Mouse (Mus musculus) MEL (cell line): ENCODE data around the gene Ssr2. TPM values are rescaled to one million over a fixed set of nuclear protein-coding genes. Genes with fewer than 3 reads are reported as not detected.

Experiments used
- DNase-seq: peaks from one replicate; pipeline ENCODE4 v3.0.0; 2011; ENCODE audit warnings: low read depth, low spot score
- H3K27ac ChIP-seq: 2 replicates; pipeline ENCODE4 v1.5.1; 2012; ENCODE audit warnings: low read depth, mild to moderate bottlenecking, control low read depth, low read length, moderate library complexity; ENCODE audit not compliant: control insufficient read depth
- H3K27me3 ChIP-seq, 2 experiments: fragments of 150-350 bp in 1 of 2; sonication (generic) in 1 of 2; 2 replicates each; pipeline ENCODE4 v1.6.1; 2012; ENCODE audit warnings: low read length in 2 of 2, mild to moderate bottlenecking in 2 of 2, improper control_type of control experiment in 1 of 2, moderate library complexity in 1 of 2; ENCODE audit not compliant: insufficient read depth in 2 of 2, control insufficient read depth in 1 of 2
- H3K36me3 ChIP-seq, 2 experiments: 2 replicates each; pipeline ENCODE4 v1.6.1; 2012 to 2014; ENCODE audit warnings: low read length in 2 of 2, improper control_type of control experiment in 1 of 2, inconsistent platforms in 1 of 2, mild to moderate bottlenecking in 1 of 2; ENCODE audit not compliant: insufficient read depth in 2 of 2, control insufficient read depth in 1 of 2
- H3K4me1 ChIP-seq, 2 experiments: fragments of 150-350 bp in 1 of 2; sonication (generic) in 1 of 2; 2 replicates each; pipeline ENCODE4 v1.6.1; 2012; ENCODE audit warnings: low read length in 2 of 2, improper control_type of control experiment in 1 of 2, mild to moderate bottlenecking in 1 of 2; ENCODE audit not compliant: insufficient read depth in 2 of 2, control insufficient read depth in 1 of 2
- H3K4me3 ChIP-seq, 2 experiments: fragments of 150-350 bp in 1 of 2; sonication (generic) in 1 of 2; 2 replicates each; pipeline ENCODE4 v1.5.1; 2012; ENCODE audit warnings: low read depth in 2 of 2, low read length in 2 of 2, mild to moderate bottlenecking in 2 of 2, moderate library complexity in 2 of 2, control low read depth in 1 of 2, improper control_type of control experiment in 1 of 2; ENCODE audit not compliant: control insufficient read depth in 1 of 2, insufficient read depth in 1 of 2
- H3K79me2 ChIP-seq: 2 replicates; pipeline ENCODE4 v1.6.1; 2012; ENCODE audit warnings: mild to moderate bottlenecking, low read length, moderate library complexity; ENCODE audit not compliant: control insufficient read depth, poor library complexity, insufficient read depth
- H3K9ac ChIP-seq: 2 replicates; pipeline ENCODE4 v1.6.1; 2012; ENCODE audit warnings: low read depth, mild to moderate bottlenecking, control low read depth, low read length, moderate library complexity; ENCODE audit not compliant: control insufficient read depth, poor library complexity, severe bottlenecking
- H3K9me3 ChIP-seq: fragments of 150-350 bp; sonication (generic); replicated peaks from 2 replicates; pipeline ENCODE4 v1.6.1; 2012; ENCODE audit warnings: mild to moderate bottlenecking, low read length, improper control_type of control experiment, moderate library complexity; ENCODE audit not compliant: insufficient read depth
- CHD1 ChIP-seq: IDR thresholded peaks from 2 replicates; pipeline ENCODE4 v1.6.1; 2012; ENCODE audit warnings: low read depth, mild to moderate bottlenecking, inconsistent platforms, low read length, improper control_type of control experiment
- CHD2 ChIP-seq: IDR thresholded peaks from 2 replicates; pipeline ENCODE4 v1.6.1; 2011; ENCODE audit warnings: low read length, improper control_type of control experiment
- CTCF ChIP-seq, 3 experiments: IDR thresholded peaks in 2 of 3; conservative IDR thresholded peaks in 1 of 3; 2 replicates each; pipeline ENCODE4 v1.5.1; 2011 to 2012; ENCODE audit warnings: low read length in 3 of 3, low read depth in 2 of 3, mild to moderate bottlenecking in 2 of 3, improper control_type of control experiment in 1 of 3, inconsistent platforms in 1 of 3, mixed read lengths in 1 of 3, moderate library complexity in 1 of 3; ENCODE audit not compliant: control insufficient read depth in 1 of 3, insufficient read depth in 1 of 3, poor library complexity in 1 of 3, severe bottlenecking in 1 of 3
- E2F4 ChIP-seq: IDR thresholded peaks from 2 replicates; pipeline ENCODE4 v1.6.1; 2011; ENCODE audit warnings: low read depth, low read length, improper control_type of control experiment, borderline replicate concordance
- ELF1 ChIP-seq: IDR thresholded peaks from 2 replicates; pipeline ENCODE4 v1.6.1; 2014; ENCODE audit warnings: low read depth, mild to moderate bottlenecking, inconsistent platforms, low read length, improper control_type of control experiment, moderate library complexity
- EP300 ChIP-seq, 2 experiments: IDR thresholded peaks; 2 replicates each; pipeline ENCODE4 v1.6.1; 2011; ENCODE audit warnings: improper control_type of control experiment in 2 of 2, low read length in 2 of 2, low read depth in 1 of 2, mild to moderate bottlenecking in 1 of 2
- ETS1 ChIP-seq: IDR thresholded peaks from 2 replicates; pipeline ENCODE4 v1.6.1; 2012; ENCODE audit warnings: low read depth, mild to moderate bottlenecking, inconsistent platforms, low read length, improper control_type of control experiment, moderate library complexity
- GABPA ChIP-seq: IDR thresholded peaks from 2 replicates; pipeline ENCODE4 v1.6.1; 2012; ENCODE audit warnings: low read depth, mild to moderate bottlenecking, inconsistent platforms, low read length, improper control_type of control experiment, moderate library complexity
- GATA1 ChIP-seq: IDR thresholded peaks from 2 replicates; pipeline ENCODE4 v1.6.1; 2011; ENCODE audit warnings: low read depth, low read length, improper control_type of control experiment
- HCFC1 ChIP-seq: IDR thresholded peaks from 2 replicates; pipeline ENCODE4 v1.6.1; 2012; ENCODE audit warnings: low read depth, mild to moderate bottlenecking, inconsistent platforms, low read length, improper control_type of control experiment, moderate library complexity
- JUND ChIP-seq: IDR thresholded peaks from 2 replicates; pipeline ENCODE4 v1.6.1; 2011; ENCODE audit warnings: low read depth, mild to moderate bottlenecking, improper control_type of control experiment, low read length
- KAT2A ChIP-seq: conservative IDR thresholded peaks from 2 replicates; pipeline ENCODE4 v1.6.1; 2012; ENCODE audit warnings: low read depth, low read length, improper control_type of control experiment, inconsistent platforms
- MAFK ChIP-seq: IDR thresholded peaks from 2 replicates; pipeline ENCODE4 v1.6.1; 2011; ENCODE audit warnings: low read depth, mild to moderate bottlenecking, low read length, improper control_type of control experiment, borderline replicate concordance
- MAZ ChIP-seq: IDR thresholded peaks from 2 replicates; pipeline ENCODE4 v1.6.1; 2012; ENCODE audit warnings: low read depth, mild to moderate bottlenecking, inconsistent platforms, low read length, improper control_type of control experiment
- MEF2A ChIP-seq: IDR thresholded peaks from 2 replicates; pipeline ENCODE4 v1.6.1; 2014; ENCODE audit warnings: low read depth, mild to moderate bottlenecking, inconsistent platforms, low read length, improper control_type of control experiment; ENCODE audit not compliant: poor library complexity, insufficient replicate concordance, severe bottlenecking; ENCODE audit errors: extremely low read depth
- MXI1 ChIP-seq: IDR thresholded peaks from 2 replicates; pipeline ENCODE4 v1.6.1; 2011; ENCODE audit warnings: mild to moderate bottlenecking, low read depth, low read length, improper control_type of control experiment
- MYB ChIP-seq: IDR thresholded peaks from 2 replicates; pipeline ENCODE4 v1.6.1; 2011; ENCODE audit warnings: mild to moderate bottlenecking, low read depth, low read length, improper control_type of control experiment
- NELFE ChIP-seq: IDR thresholded peaks from 2 replicates; pipeline ENCODE4 v1.6.1; 2011; ENCODE audit warnings: low read depth, low read length, improper control_type of control experiment
- NRF1 ChIP-seq: IDR thresholded peaks from 2 replicates; pipeline ENCODE4 v1.6.1; 2014; ENCODE audit warnings: low read depth, mild to moderate bottlenecking, inconsistent platforms, low read length, improper control_type of control experiment, moderate library complexity; ENCODE audit not compliant: poor library complexity, insufficient read depth, severe bottlenecking
- POLR2AphosphoS2 ChIP-seq: IDR thresholded peaks from 2 replicates; pipeline ENCODE4 v1.6.1; 2011; ENCODE audit warnings: low read length, improper control_type of control experiment
- RAD21 ChIP-seq: IDR thresholded peaks from 2 replicates; pipeline ENCODE4 v1.6.1; 2011; ENCODE audit warnings: mild to moderate bottlenecking, low read depth, low read length, improper control_type of control experiment
- RCOR1 ChIP-seq: IDR thresholded peaks from 2 replicates; pipeline ENCODE4 v1.6.1; 2012; ENCODE audit warnings: low read depth, mild to moderate bottlenecking, inconsistent platforms, low read length, improper control_type of control experiment
- SIN3A ChIP-seq: IDR thresholded peaks from 2 replicates; pipeline ENCODE4 v1.6.1; 2012; ENCODE audit warnings: low read length, improper control_type of control experiment, inconsistent platforms
- SMC3 ChIP-seq: IDR thresholded peaks from 2 replicates; pipeline ENCODE4 v1.6.1; 2011; ENCODE audit warnings: low read depth, low read length, improper control_type of control experiment
- TAL1 ChIP-seq: IDR thresholded peaks from 2 replicates; pipeline ENCODE4 v1.6.1; 2012; ENCODE audit warnings: mild to moderate bottlenecking, inconsistent platforms, low read length, moderate library complexity, mixed read lengths
- TBP ChIP-seq: IDR thresholded peaks from 2 replicates; pipeline ENCODE4 v1.8.0; 2011; ENCODE audit warnings: low read depth, low read length, improper control_type of control experiment
- TCF12 ChIP-seq: IDR thresholded peaks from 2 replicates; pipeline ENCODE4 v1.6.1; 2014; ENCODE audit warnings: low read depth, mild to moderate bottlenecking, inconsistent platforms, low read length, improper control_type of control experiment, moderate library complexity
- UBTF ChIP-seq: IDR thresholded peaks from 2 replicates; pipeline ENCODE4 v1.6.1; 2012; ENCODE audit warnings: low read depth, mild to moderate bottlenecking, inconsistent platforms, low read length, improper control_type of control experiment, moderate library complexity, borderline replicate concordance; ENCODE audit not compliant: insufficient read depth
- USF1 ChIP-seq: IDR thresholded peaks from 2 replicates; pipeline ENCODE4 v1.6.1; 2014; ENCODE audit warnings: low read depth, mild to moderate bottlenecking, inconsistent platforms, low read length, improper control_type of control experiment, moderate library complexity
- USF2 ChIP-seq, 2 experiments: IDR thresholded peaks; 2 replicates each; pipeline ENCODE4 v1.6.1; 2011 to 2012; ENCODE audit warnings: improper control_type of control experiment in 2 of 2, low read length in 2 of 2, borderline replicate concordance in 1 of 2, inconsistent platforms in 1 of 2, low read depth in 1 of 2, mild to moderate bottlenecking in 1 of 2; ENCODE audit not compliant: insufficient read depth in 1 of 2
- ZC3H11A ChIP-seq: IDR thresholded peaks from 2 replicates; pipeline ENCODE4 v1.6.1; 2012; ENCODE audit warnings: low read depth, mild to moderate bottlenecking, inconsistent platforms, low read length, improper control_type of control experiment
- ZKSCAN1 ChIP-seq: IDR thresholded peaks from 2 replicates; pipeline ENCODE4 v1.6.1; 2012; ENCODE audit warnings: low read depth, mild to moderate bottlenecking, inconsistent platforms, low read length, improper control_type of control experiment, moderate library complexity
- ZMIZ1 ChIP-seq: IDR thresholded peaks from 2 replicates; pipeline ENCODE4 v1.6.1; 2012; ENCODE audit warnings: low read depth, mild to moderate bottlenecking, inconsistent platforms, low read length, improper control_type of control experiment, moderate library complexity
- ZNF384 ChIP-seq: IDR thresholded peaks from 2 replicates; pipeline ENCODE4 v1.6.1; 2012; ENCODE audit warnings: low read depth, mild to moderate bottlenecking, inconsistent platforms, low read length, improper control_type of control experiment
- polyA plus RNA-seq, 2 experiments: library from polyadenylated mRNA; stranded (reverse) in 1 of 2; unstranded in 1 of 2; fragments of >175 nt in 1 of 2; fragments of >200 nt in 1 of 2; gene quantifications; 2 replicates each; pipeline versions ENCODE4 v1.2.1 to v1.2.4; 2012; ENCODE audit warnings: low replicate concordance in 2 of 2, low read depth in 1 of 2; ENCODE audit not compliant: insufficient read length in 2 of 2, insufficient read depth in 1 of 2, missing spikeins in 1 of 2
- total RNA-seq: library from RNA; depleted of rRNA; stranded (reverse); fragments of 300-350 nt; gene quantifications from 2 replicates; pipeline ENCODE4 v1.2.3, GENCODE M21; 2012

The Ssr2 gene
- total and polyA plus RNA-seq, 3 experiments, result 176 to 706 (median 594) TPM

- peaks cover 12% of the 10 kb centered on the region for H3K79me2 ChIP-seq
- peak overlapping the region; percentile 80 for H3K9ac ChIP-seq
- DNase-seq, result peak; percentile 93
- no peaks in the 10 kb centered on the region for H3K27me3 ChIP-seq
- peaks cover 0 to 13% of the 10 kb centered on the region in 2 experiments; a peak in 2 of 4 replicates for H3K36me3 ChIP-seq
- peak overlapping the region; percentile 41 for H3K27ac ChIP-seq
- H3K4me3 ChIP-seq, result peak overlapping the region; percentile 75 to 91
- peaks cover 9 to 20% of the 10 kb centered on the region in 2 experiments for H3K4me1 ChIP-seq
- no peaks in the 10 kb centered on the region for H3K9me3 ChIP-seq
- peak in 1 of 2 experiments; percentile 31; a peak in 2 of 4 replicates for TF ChIP-seq EP300 (IDR thresholded peaks at IDR 0.05; ENCODE audit: low read depth in 1 of 2, low read length in 2 of 2)
- TF ChIP-seq KAT2A, result peak; percentile 93
- no peak for TF ChIP-seq TAL1
- no peak for TF ChIP-seq ZNF384
- TF ChIP-seq RAD21, result no peak
- peak; percentile 98 for TF ChIP-seq HCFC1
- peak; percentile 100 for TF ChIP-seq MAZ
- TF ChIP-seq ELF1, result peak; percentile 82
- TF ChIP-seq USF1, result 0 out of 2 replicates have a peak, but pooled peaks have one; percentile 43
- TF ChIP-seq TBP, result peak; percentile 41; the same call in 1 of the 2 replicates
- no peak for TF ChIP-seq JUND
- no peak for TF ChIP-seq UBTF
- TF ChIP-seq E2F4, result peak; percentile 79; the same call in 1 of the 2 replicates
- TF ChIP-seq ZMIZ1, result peak; percentile 75
- TF ChIP-seq RCOR1, result no peak
- peak; percentile 57; the same call in 1 of the 2 replicates for TF ChIP-seq TCF12
- peak; percentile 99 for TF ChIP-seq MXI1
- no peak for TF ChIP-seq SMC3
- peak; percentile 78; the same call in 1 of the 2 replicates for TF ChIP-seq CHD1
- peak; percentile 35; the same call in 1 of the 2 replicates for TF ChIP-seq NRF1
- TF ChIP-seq ETS1, result peak; percentile 54
- peak; percentile 58 for TF ChIP-seq NELFE
- peak; percentile 53; the same call in 1 of the 2 replicates for TF ChIP-seq POLR2AphosphoS2
- no peak for TF ChIP-seq GATA1
- 0 out of 2 replicates have a peak, but pooled peaks have one; percentile 10 for TF ChIP-seq GABPA
- TF ChIP-seq ZC3H11A, result no peak
- no peak for TF ChIP-seq USF2 (IDR thresholded peaks at IDR 0.05; ENCODE audit: borderline replicate concordance in 1 of 2, insufficient read depth in 1 of 2, low read depth in 1 of 2, low read length in 2 of 2)
- TF ChIP-seq SIN3A, result peak; percentile 99
- no peak for TF ChIP-seq MEF2A
- no peak for TF ChIP-seq MAFK
- TF ChIP-seq CHD2, result peak; percentile 53
- no peak for TF ChIP-seq MYB
- no peak; a peak in 1 of 6 replicates for TF ChIP-seq CTCF (IDR thresholded peaks at IDR 0.05 in 2 of 3, conservative IDR thresholded peaks at IDR 0.05 in 1 of 3; ENCODE audit: control insufficient read depth in 1 of 3, insufficient read depth in 1 of 3, low read depth in 2 of 3, low read length in 3 of 3, poor library complexity in 1 of 3, severe bottlenecking in 1 of 3)
- TF ChIP-seq ZKSCAN1, result no peak
Measured at GRCm38 (mm10) chr3:88531348-88532298, 44.1 kb upstream of the Ssr2 start.
